Mouse (Mus musculus) embryo, embryonic 11.5 days (tissue): Measurements from ENCODE around the gene Snrpa.
A peak's percentile ranks its signal among the peaks of the same experiment; 100 is the strongest.
"Not testable (repeated sequence)": the region's sequence is repeated elsewhere in the genome, so short reads cannot be mapped to it uniquely, and the experiment has no call there.

Source experiments
- DNase-seq: peaks from one replicate; pipeline ENCODE4 v3.0.0-alpha.2; 2012; ENCODE audit warnings: low read depth, low spot score

Gene Snrpa

DNA sequence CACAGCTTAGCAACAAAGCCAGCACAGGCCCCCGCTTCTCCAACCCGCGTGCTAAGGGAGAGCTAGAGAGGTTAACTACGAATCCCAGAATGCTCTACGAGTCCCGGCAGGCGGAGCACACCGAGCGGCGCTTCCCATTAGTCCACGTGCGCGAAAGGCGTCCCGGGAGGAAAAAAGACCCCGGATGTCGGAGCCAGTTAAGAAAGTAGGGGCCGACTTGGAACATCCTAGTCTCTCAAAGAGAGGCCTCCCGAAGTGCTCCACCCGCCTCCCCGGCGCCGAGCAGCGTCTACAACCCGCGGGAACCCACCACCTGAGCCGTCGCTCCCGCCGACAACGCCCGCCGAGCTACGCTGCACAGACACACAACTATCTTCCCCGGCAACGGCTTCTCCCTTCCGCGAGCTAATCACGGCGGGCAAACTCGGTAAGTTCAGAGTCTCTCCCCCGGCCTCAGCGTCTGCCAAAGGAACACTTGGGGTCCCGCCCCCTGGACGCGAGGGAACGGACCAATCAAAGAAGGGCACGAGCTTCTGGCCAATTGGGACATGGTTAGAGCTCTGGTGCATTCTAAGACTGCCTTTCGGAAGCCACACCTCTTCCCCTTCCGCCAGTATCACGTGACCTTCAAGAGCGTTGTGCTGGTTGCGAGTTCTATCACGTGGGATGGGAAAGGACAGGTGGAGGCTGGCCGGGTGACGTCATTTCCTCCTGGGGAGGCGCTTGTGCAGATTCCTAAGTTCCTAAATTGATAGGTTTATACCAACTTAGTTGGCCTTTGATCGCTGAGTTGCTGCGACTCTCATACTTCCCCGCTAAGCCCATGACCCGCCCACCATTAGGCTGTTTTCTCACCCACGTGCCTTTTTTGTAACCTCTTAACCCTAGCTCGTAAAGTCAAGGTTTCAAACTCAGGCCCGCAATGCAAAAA lies at the start of gene Snrpa, which contains the start of gene BC024978:
Snrpa (minus strand) TSS at position 591 of the 931 bp plus-strand sequence.
BC024978 (plus strand) TSS at position 101 of the 931 bp plus-strand sequence.
- DNase-seq, result peak; percentile 97

DNA sequence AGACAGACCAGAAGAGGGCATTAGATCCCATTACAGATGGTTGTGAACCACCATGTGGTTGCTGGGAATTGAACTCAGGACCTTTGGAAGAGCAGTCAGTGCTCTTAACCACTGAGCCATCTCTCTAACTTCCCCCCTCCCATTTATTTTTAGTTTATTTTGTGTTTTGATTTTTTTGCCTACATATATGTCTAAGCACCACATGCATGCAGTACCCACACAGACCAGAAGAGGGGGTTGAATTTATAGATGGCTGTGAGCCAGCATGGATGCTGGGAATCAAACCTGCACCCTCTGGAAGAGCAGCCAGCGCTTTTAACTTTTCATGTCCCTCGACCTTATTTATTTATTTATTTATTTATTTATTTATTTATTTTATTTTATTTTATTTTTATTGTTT lies 48.0 kb upstream of the Snrpa start:
- not testable (repeated sequence) for DNase-seq

DNA sequence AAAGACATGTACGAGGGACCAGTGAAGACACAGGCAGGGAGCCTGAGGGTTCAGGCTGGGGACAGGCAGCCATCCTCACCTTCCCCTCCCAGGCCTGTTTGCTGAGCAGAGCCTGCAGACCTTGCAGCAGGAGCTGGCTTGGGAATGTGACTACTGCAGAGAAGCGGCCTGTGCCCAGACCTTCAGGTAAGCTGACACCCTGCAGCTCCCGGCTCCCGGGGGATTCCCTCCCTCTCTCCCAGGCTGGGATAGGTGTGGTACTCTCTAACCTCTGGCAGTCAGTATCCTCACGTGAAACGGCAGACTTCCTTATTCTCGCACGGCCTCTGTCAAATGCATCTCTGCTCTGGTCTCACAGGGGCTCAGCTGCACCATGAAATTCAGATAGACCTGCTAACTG lies 47.1 kb upstream of the Snrpa start:
- no peak for DNase-seq

DNA sequence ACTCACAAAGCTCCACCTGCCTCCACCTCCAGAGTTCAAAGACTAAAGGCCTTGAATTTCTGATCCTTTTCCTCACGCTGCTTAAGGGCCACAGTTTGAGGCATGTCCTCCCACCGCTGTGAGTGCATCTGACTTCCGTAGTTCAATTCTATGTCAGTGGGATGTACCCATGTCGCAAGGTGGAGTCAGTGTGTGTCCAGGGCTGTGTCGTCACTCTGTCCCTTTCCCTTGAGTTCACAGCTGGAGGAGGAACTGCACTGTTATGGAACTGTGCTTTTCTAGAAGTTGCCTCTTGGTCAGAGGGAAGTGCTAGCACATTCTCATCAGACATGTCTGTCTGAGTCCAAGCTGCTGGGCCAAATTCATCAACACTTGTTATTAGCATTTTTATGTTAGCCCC lies 42.5 kb upstream of the Snrpa start:
- no peak for DNase-seq

DNA sequence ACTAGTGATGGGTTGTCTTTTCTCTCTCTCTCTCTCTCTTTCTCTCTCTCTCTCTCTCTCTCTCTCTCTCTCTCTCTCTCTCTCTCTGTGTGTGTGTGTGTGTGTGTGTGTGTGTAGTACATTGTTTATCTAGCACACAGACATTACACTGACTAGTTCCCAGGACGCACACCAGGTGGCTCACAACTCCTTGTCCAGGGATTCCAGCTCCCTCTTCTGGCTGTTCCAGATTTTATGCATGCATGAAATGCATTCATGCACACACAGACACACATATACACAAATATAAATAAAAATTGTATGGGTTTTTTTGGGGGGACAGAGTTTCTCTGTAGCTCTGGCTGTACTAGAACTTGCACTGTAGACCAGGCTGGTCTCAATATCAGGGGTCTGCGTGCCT lies 41.5 kb upstream of the Snrpa start:
- DNase-seq, result no peak

DNA sequence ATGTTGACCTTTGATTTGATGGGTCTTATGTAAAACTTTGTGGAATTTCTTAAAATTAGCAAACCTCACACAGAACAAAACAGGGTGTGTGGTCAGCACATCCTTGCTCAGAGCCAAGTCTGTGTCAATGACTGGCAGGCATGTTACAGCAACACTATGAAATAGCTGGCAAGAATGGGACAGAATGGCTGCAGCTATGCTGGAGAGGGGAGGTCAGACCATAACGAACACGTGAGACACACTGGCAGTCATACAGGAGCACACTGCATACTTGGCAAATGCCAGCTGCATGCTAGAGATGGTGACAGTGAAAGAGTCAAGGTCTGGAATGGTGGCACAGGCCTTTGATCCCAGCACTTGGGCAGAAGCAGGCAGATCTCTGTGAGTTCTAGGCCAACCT lies 39.7 kb upstream of the Snrpa start:
- DNase-seq, result no peak

DNA sequence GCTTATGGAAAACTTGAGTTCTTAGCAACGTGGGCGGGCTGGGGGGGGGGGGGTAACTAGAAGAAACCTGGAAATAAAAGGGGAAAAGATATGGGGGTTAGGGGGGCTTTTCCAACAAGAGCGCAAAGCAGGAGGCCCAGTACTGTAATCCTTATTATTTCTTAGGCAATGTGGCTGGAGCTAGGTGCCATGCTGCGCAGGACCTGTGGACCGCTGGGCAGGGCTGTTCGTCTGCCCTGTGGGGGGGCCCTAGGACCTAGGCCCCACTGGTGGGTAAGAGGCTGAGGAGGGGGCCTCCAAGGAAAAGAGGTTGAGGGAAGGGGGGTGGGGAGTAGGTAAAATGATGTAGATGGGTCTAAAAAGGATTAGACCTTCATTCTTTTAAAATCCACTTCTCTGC lies 37.2 kb upstream of the Snrpa start:
- no peak for DNase-seq

DNA sequence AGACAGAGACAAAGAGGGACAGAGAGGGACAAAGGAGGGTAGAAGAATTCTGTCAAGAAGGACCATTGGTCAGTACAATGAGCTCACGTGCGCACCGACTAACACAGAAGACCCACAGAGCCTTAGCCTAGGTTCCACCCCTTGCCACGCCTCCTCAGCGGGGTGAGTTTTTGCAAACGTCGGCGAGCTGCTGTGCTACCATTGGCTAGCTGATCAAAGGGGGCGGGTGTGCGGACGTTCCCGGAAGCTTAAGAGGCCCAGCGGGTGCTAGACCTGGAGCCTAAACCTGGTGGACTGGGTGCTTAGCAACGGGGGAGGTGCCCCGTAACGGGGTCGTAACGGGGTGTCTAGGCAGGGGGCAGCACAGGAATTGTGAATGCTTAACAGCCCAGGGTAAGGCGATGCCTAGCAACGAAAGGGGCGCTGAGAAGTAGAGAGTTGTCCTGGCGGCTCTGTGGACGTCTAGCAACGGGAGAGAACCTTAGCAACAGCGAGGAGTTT lies 36.8 kb upstream of the Snrpa start, which contains the start of gene Coq8b:
Coq8b (plus strand) TSS at position 243 of the 501 bp plus-strand sequence.
- DNase-seq, result peak; percentile 88

DNA sequence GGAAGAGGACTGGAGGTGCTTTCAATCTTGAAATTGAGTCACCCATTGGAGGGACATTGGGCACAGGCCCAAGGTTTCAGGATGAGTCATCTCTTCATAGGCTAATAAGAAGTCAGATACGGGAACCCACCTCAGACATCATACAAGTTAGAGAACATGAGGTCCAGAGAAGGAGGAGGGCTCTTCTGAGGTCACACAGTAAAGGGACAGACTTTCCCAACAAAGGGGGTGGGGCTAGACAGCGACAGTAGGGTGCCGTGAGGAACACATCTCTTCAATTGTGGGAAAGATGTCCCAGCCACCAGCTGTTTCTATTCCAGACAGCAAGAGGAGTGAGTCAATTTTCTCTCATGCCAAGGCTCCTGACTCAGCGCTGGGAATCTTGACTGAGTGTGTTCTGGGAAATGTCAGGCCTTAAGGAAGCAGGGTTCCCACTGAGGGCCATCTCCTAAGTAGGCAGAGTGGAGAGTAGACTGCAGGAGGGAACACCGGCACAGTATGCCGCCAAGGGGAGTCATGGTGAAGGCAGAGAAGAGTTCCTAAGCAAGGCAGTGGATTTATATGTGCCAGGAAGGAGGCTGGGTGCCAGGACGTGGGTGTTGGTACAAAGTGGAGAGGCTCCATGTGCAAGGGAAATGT lies 35.7 kb upstream of the Snrpa start:
- DNase-seq, result no peak

DNA sequence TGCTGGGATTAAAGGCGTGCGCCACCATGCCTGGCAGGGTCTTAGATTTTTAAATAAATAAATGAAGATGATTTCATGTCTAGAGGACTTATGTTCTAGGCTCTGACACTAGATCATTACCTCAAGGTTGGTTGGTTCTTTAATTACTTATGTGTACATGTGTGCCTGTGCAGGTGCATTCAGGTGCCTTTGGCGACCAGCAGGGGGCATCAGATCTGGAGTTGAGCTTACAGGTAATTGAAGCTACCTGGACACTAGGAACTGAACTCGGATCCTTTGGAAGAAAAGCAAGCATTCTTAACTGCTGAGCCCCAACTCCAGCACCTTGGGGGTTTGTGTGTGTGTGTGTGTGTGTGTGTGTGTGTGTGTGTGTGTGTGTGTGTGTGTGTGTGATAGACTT lies 34.7 kb upstream of the Snrpa start:
- DNase-seq, result no peak

DNA sequence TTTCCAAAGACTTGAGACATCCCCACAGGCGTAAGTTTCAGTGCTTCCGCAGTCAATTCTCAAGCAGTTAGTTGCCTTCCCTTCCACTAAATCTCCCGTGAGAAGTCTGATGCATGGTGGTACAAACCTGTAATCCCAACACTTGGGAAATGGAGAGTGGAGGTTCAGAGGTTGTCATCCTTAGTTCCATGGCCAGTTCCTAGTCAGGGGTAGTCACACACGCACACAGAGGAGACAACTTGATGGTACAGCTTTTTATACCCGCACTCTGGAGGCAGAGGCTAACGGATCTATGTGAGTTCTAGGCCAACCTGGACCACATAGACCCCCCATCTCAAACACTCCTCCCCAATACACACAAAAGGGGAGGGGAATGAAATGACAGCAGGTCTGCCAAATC lies 32.8 kb upstream of the Snrpa start:
- DNase-seq, result no peak

DNA sequence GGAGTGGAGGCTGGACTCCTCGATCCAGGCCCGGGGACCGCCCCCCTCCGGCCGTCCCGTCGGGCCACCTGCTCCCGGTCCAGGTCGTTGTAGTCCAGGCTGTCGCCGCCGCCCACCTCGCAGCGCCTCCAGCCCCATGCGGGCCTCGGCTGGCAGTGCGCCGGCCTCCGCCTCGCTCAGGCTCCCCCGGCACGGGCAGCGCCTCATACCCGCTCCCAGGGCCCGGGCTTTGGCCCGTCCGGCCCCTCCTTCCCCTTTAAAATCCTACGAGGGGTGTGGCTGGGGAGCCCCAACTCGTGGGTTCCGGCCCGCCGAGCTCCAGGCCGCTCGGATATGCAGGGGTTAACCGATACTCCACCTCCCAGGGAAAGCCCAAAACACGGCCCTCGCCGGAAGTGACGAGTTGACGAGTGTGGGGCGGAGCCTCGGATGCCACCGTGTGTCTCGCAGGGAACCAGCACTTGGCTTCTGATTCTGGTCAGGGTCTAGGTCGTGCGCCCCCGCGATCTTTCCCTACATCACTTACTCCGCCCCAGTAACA lies 32.3 kb upstream of the Snrpa start, which contains the start of gene Itpkc:
Itpkc (minus strand) TSS at position 381 of the 541 bp plus-strand sequence.
- peak; percentile 93 for DNase-seq

DNA sequence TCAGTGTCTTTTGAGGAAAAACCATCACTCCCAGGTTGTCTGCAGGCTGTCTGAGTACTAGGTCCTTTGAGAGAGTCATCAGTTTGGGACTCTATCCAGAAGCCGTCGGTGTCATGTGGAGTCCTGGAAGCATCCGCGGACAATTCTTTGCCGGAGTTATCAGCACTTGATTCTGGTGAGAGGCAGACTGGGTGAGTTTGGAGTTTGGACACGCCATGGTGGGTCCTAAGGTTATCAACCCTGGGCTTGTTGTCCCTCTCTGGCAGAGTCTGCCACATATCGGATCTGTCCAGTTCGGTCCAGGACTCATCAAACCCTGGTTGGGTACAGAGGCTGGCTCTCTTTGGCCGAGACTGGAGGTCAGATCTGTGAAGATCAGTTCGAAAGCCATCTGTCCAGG lies 31.6 kb upstream of the Snrpa start:
- no peak for DNase-seq

DNA sequence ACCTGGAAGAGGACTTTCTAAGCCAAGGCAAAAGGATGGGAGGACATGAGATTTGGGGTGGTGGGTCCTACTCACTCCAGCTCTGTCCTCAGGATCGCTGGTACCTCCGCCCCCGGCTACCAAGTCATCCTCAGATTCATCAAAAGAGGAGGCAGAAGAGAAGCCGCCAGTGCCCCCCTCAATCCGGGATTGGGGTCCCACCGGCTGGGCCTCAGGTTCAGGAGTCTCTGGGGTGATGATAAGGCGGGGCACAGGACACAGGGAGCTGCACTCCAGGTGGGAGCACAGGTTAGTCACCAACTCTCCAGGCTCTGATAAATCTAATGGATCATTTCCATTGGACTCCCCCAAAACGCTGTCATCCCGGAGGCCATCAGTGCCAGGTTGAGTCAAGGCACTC lies 31.2 kb upstream of the Snrpa start:
- no peak for DNase-seq

DNA sequence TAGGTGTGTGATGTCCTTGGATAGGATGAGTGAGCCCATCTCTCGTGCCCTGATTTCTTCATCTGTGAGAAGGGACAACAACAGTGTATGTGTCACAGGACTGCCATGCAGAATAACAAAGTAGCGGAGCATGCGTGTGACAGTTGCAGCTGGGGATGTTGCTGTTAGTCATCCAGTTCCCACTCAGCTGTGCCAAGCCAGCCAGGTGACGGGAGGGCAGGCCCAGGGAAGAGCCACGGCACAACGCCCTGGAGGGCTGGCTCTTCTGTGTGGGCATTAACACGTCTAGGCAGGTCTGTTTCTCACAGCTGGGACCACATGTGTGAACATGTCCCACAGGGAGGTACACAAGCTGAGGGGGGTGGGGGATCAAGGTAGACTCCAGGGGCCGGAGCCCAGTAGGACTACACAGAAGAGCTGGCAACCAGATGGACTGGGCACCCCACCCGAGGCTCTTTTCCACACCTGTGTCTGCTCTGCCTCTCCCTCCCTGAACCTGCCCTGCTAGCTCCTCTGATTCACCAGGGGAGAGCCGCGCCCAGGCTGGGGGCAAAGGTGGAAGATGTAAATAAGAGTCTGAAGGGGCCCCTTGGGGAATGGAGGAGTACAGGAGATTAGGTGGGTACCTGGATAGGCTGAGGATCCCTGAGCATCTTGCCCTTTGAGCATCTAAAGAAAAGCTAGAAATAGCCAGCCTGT lies 29.0 kb upstream of the Snrpa start:
- DNase-seq, result no peak

DNA sequence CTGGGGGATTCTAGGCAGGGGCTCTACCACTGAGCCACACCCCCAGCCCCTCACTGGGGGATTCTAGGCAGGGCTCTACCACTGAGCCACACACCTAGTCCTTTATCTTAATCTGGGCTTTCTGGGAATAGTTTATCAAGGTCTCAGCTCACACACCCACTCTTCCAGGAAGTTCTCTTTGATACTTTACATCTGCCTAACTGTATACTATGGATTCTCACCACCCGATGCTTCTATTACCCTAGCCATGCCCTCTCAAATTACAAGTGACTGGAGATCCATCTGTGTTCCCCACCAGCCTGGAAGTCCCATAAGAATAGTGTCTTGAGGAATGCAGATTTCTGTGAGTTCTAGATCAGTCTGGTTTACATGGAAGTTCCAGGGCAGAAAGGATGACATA lies 26.5 kb upstream of the Snrpa start:
- DNase-seq, result no peak

DNA sequence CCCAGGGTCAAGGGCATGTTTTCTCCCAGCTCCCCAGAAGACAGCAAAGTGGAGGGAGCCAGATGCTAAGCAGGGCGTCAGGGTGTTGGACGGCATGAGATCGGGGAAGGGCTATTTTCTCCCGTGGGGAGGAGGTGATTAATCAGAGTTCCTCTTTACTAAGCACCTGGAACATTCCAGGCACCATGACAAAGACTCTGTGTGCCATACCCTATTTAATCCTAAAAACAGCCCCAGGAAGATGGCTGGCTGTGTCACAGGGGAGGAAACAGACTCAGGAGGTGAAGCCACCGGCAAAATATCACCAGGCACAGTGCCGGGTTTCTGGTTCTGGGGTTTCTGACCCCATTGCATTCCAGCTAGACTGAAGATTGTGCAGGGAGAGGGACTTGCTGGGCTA lies 25.9 kb upstream of the Snrpa start:
- no peak for DNase-seq

DNA sequence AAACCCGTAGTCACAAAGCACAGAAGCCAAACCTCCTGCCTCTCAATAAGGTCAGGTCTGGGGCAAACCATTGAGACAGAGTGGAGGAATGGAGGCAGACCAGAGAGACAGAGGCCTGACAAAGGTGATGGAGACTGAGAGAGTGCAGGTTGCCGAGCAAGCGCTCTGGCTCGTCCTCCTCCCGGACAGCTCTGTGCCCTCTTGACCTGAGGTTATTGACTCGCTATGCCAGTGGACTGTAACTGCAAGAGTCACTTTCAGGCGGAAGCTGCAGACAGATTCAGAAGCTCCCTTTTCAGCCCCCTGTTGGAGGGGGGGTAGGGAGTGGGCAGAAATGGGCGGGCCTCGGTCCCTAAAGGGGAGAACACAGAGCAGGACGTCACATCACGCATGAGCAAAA lies 23.9 kb upstream of the Snrpa start:
- DNase-seq, result no peak

DNA sequence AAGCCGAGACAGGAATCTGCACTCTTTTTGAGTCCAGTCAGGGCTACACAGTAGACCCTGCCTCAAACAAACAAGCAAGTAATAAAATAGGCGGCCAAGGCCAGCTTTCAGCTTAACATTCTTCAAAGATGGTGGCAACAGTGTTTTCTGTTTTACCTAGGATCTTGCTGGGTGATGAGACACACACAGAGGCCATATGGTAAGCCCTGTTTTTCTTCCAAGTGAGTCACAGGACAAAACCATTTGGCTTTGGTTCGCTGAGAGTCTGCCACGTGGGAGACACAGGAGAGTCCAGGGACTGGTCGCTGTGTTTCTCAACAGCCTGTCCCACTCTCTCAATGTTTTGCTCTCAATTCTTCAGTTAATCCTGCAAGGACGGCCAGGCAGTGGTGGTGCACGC lies 22.5 kb upstream of the Snrpa start:
- DNase-seq, result no peak

DNA sequence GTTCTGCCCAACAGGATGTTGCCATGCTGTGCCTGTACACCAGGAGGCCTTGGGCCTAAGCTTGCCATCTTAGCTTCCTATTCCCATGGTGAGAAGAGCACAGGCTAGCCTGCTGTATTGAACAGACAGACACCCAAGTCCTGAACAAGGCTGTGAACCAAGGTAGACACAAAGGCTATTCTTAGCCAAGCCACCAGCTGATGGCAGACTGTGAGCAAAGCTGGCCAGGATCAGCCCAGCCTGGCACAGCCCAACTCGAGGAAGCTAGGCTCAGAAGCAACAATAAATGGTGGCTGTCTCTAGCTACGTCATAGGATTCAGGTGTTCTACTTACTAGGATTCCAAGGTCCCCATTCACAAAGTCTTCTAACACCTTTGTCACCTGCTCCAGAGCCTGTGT lies 16.6 kb upstream of the Snrpa start:
- no peak for DNase-seq

DNA sequence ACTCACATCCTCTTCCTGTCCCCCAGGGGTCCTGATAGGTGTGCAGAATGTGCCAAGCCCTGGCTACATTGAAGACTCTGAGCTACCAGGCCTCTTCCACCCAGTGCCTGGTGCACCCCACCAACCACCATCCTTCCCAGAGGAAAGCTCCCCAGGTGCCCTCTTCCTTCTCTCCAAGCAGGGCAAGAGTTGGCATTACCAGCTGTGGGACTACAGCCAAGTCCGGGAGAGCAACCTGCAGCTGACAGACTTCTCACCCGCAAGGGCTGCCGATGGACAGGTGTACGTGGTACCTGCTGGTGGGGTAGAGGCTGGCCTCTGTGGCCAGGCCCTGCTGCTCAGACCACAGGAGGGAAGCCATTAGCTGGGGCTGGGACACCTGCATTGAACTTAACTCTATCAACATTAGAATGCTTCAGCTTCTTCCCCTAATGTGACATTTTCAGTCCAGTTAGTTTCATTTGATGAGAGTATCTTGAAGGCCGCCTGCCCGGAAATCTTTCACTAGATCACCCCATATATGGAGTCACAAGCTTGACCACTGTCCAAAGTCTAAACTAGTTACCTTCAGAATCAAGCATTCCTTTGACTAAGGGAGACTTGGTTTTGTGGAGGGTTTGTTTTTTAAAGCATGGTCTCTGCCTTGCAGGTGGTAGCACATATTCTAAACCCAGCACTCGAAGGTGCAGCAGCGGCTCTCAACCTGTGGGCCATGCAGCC lies 7.8 kb upstream of the Snrpa start:
- no peak for DNase-seq
